8 mouse cellular contexts compared by ENCODE assay signal in genomic region chr17:30196401-30197279, GRCm38 (mm10).
DNase-seq lines count a peak whose midpoint lies in the region; ATAC-seq and TF ChIP-seq lines count a peak whose summit lies in the region.

No protein-coding gene starts in this region.

- H3K9me3 ChIP-seq in kidney, embryonic 14.5 days (ENCODE audit: control insufficient read depth, low read length): no peaks in the 10 kb centered on the region
- no peaks in the 10 kb centered on the region for H3K9me3 ChIP-seq in heart, embryonic 15.5 days (replicated peaks)
- no peaks in the 10 kb centered on the region for H3K9me3 ChIP-seq in intestine, embryonic 15.5 days

- ATAC-seq in kidney, embryonic 14.5 days (ENCODE audit: low FRiP score, low TSS enrichment): peak; percentile 30; the same call in 1 of the 2 replicates
- ATAC-seq in CD4-positive, CD25-positive, alpha-beta regulatory T cell, adult 4 months: peak; percentile 35
- peak; percentile 50 for ATAC-seq in heart, embryonic 15.5 days (replicated peaks; ENCODE audit: insufficient number of reproducible peaks, insufficient read depth, low FRiP score, low read depth)
- ATAC-seq in intestine, embryonic 15.5 days: no peak; the same call in 1 of the 2 replicates

- peaks cover 45% of the 10 kb centered on the region for H3K4me1 ChIP-seq in kidney, embryonic 14.5 days (ENCODE audit: control insufficient read depth, insufficient read depth, low read length)
- H3K4me1 ChIP-seq in kidney, adult 2 months (ENCODE audit: control insufficient read depth, insufficient read depth, low read length): peaks cover 21% of the 10 kb centered on the region
- H3K4me1 ChIP-seq in bone marrow macrophage, adult 2 months (ENCODE audit: control insufficient read depth, insufficient read depth, low read length): peaks cover 14% of the 10 kb centered on the region
- peaks cover 97% of the 10 kb centered on the region for H3K4me1 ChIP-seq in heart, embryonic 15.5 days (replicated peaks)
- H3K4me1 ChIP-seq in intestine, embryonic 15.5 days (replicated peaks): peaks cover 23% of the 10 kb centered on the region

- DNase-seq in kidney, adult 2 months: no peak
- peak; percentile 6 for DNase-seq in liver
- DNase-seq in right cerebral cortex, postnatal 14 days: peak; percentile 22

- 72% methylated on average over 17 of the region's 17 CpGs for WGBS in kidney, embryonic 14.5 days
- WGBS in kidney, adult 2 months: 71% methylated on average over 17 of the region's 17 CpGs
- WGBS in heart, embryonic 15.5 days: 44% methylated on average over 17 of the region's 17 CpGs
- 79% methylated on average over 17 of the region's 17 CpGs for WGBS in intestine, embryonic 15.5 days

- TF ChIP-seq CTCF in kidney, adult 2 months (conservative IDR thresholded peaks at IDR 0.05; ENCODE audit: insufficient read depth, insufficient read length, low read depth, low read length): no peak
- TF ChIP-seq CTCF in bone marrow macrophage, adult 2 months (IDR thresholded peaks at IDR 0.05; ENCODE audit: low read depth, low read length): no peak

- TF ChIP-seq POLR2A in kidney, adult 2 months (IDR thresholded peaks at IDR 0.05; ENCODE audit: low read depth, low read length): no peak
- TF ChIP-seq POLR2A in bone marrow macrophage, adult 2 months (IDR thresholded peaks at IDR 0.05; ENCODE audit: borderline replicate concordance, low read depth, low read length): no peak

- H3K4me2 ChIP-seq in kidney, embryonic 14.5 days (replicated peaks; ENCODE audit: low read depth, low read length): no peak overlapping the region
- 0 out of 2 replicates have a peak overlapping the region, but pooled peaks have one; percentile 21 for H3K4me2 ChIP-seq in heart, embryonic 15.5 days
- no peak overlapping the region for H3K4me2 ChIP-seq in intestine, embryonic 15.5 days (replicated peaks)

- peak overlapping the region; percentile 55; the same call in 1 of the 2 replicates for H3K27ac ChIP-seq in kidney, embryonic 14.5 days (ENCODE audit: low read depth, low read length)
- H3K27ac ChIP-seq in kidney, adult 2 months (ENCODE audit: insufficient read depth, low read depth, low read length): no peak overlapping the region
- peak overlapping the region; percentile 16; the same call in 1 of the 2 replicates for H3K27ac ChIP-seq in bone marrow macrophage, adult 2 months (ENCODE audit: insufficient read depth, low read depth, low read length)
- H3K27ac ChIP-seq in heart, embryonic 15.5 days: peak overlapping the region; percentile 78
- H3K27ac ChIP-seq in intestine, embryonic 15.5 days: no peak overlapping the region

- H3K9ac ChIP-seq in kidney, embryonic 14.5 days (ENCODE audit: low read depth, low read length): no peak overlapping the region
- 0 out of 2 replicates have a peak overlapping the region, but pooled peaks have one; percentile 23 for H3K9ac ChIP-seq in heart, embryonic 15.5 days
- H3K9ac ChIP-seq in intestine, embryonic 15.5 days: no peak overlapping the region

- H3K27me3 ChIP-seq in kidney, embryonic 14.5 days (ENCODE audit: control insufficient read depth, insufficient read depth, low read length): no peaks in the 10 kb centered on the region
- no peaks in the 10 kb centered on the region for H3K27me3 ChIP-seq in kidney, adult 2 months (replicated peaks; ENCODE audit: control insufficient read depth, insufficient read depth, low read length)
- no peaks in the 10 kb centered on the region for H3K27me3 ChIP-seq in heart, embryonic 15.5 days
- H3K27me3 ChIP-seq in intestine, embryonic 15.5 days (replicated peaks): no peaks in the 10 kb centered on the region

- no peak overlapping the region for H3K4me3 ChIP-seq in kidney, embryonic 14.5 days (ENCODE audit: low read length)
- no peak overlapping the region for H3K4me3 ChIP-seq in kidney, adult 2 months (ENCODE audit: insufficient read depth, low read depth, low read length)
- no peak overlapping the region for H3K4me3 ChIP-seq in bone marrow macrophage, adult 2 months (ENCODE audit: insufficient read depth, low read length)
- H3K4me3 ChIP-seq in heart, embryonic 15.5 days: no peak overlapping the region
- no peak overlapping the region for H3K4me3 ChIP-seq in intestine, embryonic 15.5 days (replicated peaks)

- peaks cover 13% of the 10 kb centered on the region; the same call in 1 of the 2 replicates for H3K36me3 ChIP-seq in kidney, embryonic 14.5 days (ENCODE audit: control insufficient read depth, insufficient read depth, low read length)
- no peaks in the 10 kb centered on the region for H3K36me3 ChIP-seq in kidney, adult 2 months (ENCODE audit: control insufficient read depth, insufficient read depth, low read length)
- no peaks in the 10 kb centered on the region; the same call in 1 of the 2 replicates for H3K36me3 ChIP-seq in heart, embryonic 15.5 days
- H3K36me3 ChIP-seq in intestine, embryonic 15.5 days: 0 out of 2 replicates have a peak, but pooled peaks cover 4% of the 10 kb centered on the region

Comparison
In these comparisons a context has a peak if more than half of its experiments do, and no peak if none do; other contexts are left out.
1. H3K27ac ChIP-seq: peak in kidney, embryonic 14.5 days (single experiment), bone marrow macrophage, adult 2 months (single experiment) and heart, embryonic 15.5 days (single experiment); none in kidney, adult 2 months (single experiment) and intestine, embryonic 15.5 days (single experiment).